Mouse (Mus musculus): ENCODE data around the gene Nufip1. TPM values are rescaled to one million over a fixed set of nuclear protein-coding genes. Genes with fewer than 3 reads are reported as not detected.

Nufip1 gene
- polyA plus RNA-seq, 1 experiment from 2014 or later, result 13.1 TPM

DNA sequence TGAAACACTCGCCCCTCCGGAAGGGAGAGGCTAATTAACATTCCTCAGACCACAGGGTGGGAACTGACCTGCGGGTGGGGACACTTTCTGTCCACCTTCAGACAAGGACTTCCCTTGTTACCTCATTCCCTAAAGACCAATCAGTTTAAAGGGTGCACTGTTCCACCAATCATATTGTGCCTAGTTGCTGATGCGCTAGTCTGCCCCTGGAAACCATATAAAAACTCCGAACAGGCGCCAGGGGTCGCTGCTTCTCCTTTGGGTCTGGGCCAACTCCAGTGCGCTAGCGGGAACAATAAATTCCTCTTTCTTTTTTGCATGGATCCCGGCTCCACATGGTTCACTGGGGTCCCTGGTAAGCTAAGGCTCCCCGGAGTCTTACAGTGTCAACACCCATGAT lies 29.2 kb upstream of the Nufip1 start:
- H3K27ac ChIP-seq (ENCODE audit: low read length), result no peak overlapping the region
- ATAC-seq (ENCODE audit: low read depth), result no peak
- no peaks in the 10 kb centered on the region for H3K9me3 ChIP-seq (ENCODE audit: control insufficient read depth, low read length)
- no peak overlapping the region for H3K9ac ChIP-seq (ENCODE audit: low read length)
- H3K4me2 ChIP-seq (ENCODE audit: low read depth, low read length), result no peak overlapping the region
- 57% methylated on average over 11 of the region's 11 CpGs for WGBS
- H3K36me3 ChIP-seq (ENCODE audit: control insufficient read depth, insufficient read depth, low read length), result no peaks in the 10 kb centered on the region
- no peak overlapping the region for H3K4me3 ChIP-seq (ENCODE audit: low read length)
- H3K27me3 ChIP-seq (ENCODE audit: control insufficient read depth, insufficient read depth, low read depth, low read length), result no peaks in the 10 kb centered on the region
- no peaks in the 10 kb centered on the region for H3K4me1 ChIP-seq (replicated peaks; ENCODE audit: control insufficient read depth, insufficient read depth, low read length)

DNA sequence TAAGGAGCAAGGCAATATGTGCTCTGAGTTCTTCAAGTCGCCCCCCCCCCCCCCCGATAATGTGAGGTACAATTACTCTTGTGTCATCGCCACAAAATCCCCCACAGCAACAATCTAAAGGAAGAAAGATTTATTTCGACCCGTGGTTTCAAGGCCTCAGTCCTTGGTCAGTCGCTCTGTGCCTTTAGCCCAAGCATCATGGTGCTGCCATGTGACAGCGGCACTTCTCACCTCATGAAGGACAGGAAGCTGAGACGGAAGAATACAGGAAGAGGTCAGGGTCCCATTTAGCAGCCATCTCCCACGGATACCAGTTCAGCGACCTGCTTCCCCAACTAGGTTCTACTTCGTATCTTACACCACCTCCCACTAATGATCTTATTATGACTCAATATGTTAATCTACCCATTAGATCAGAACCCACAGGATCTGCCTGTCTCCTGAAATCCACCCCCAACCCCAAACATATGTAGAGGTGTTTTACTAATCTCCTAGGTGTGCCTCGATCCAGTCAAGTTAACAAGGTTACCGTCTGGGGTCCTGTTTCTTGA lies 28.5 kb upstream of the Nufip1 start:
- H3K27me3 ChIP-seq (ENCODE audit: control insufficient read depth, insufficient read depth, low read depth, low read length), result no peaks in the 10 kb centered on the region
- H3K4me3 ChIP-seq (ENCODE audit: low read length), result no peak overlapping the region
- WGBS, result 73% methylated on average over 13 of the region's 13 CpGs
- no peaks in the 10 kb centered on the region for H3K9me3 ChIP-seq (ENCODE audit: control insufficient read depth, low read length)
- H3K9ac ChIP-seq (ENCODE audit: low read length), result no peak overlapping the region
- no peak overlapping the region for H3K4me2 ChIP-seq (ENCODE audit: low read depth, low read length)
- no peaks in the 10 kb centered on the region for H3K4me1 ChIP-seq (replicated peaks; ENCODE audit: control insufficient read depth, insufficient read depth, low read length)
- no peak for ATAC-seq (ENCODE audit: low read depth)
- H3K36me3 ChIP-seq (ENCODE audit: control insufficient read depth, insufficient read depth, low read length), result no peaks in the 10 kb centered on the region
- H3K27ac ChIP-seq (ENCODE audit: low read length), result no peak overlapping the region

DNA sequence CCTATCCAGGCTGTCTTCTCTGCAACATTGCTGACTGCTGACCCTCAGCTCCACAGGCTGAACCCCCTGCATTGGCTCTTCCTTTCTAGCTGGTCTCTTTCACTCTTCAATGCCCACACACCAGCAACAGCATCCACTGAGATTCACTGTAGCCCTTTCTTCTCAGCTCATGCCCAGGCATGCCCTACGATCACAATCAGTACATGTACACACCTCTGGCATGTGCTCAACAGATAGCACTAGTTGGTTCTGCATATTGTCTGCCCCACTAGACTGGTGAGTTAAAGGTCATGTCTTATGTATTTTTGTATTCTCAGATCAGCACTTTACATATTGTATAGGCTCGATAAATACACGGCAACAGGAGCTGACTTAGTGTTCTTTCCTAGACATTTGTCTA lies 26.5 kb upstream of the Nufip1 start:
- ATAC-seq (ENCODE audit: low read depth), result no peak
- no peak overlapping the region for H3K4me2 ChIP-seq (ENCODE audit: low read depth, low read length)
- no peaks in the 10 kb centered on the region for H3K27me3 ChIP-seq (ENCODE audit: control insufficient read depth, insufficient read depth, low read depth, low read length)
- H3K27ac ChIP-seq (ENCODE audit: low read length), result no peak overlapping the region
- no peaks in the 10 kb centered on the region for H3K9me3 ChIP-seq (ENCODE audit: control insufficient read depth, low read length)
- no peak overlapping the region for H3K9ac ChIP-seq (ENCODE audit: low read length)
- H3K4me3 ChIP-seq (ENCODE audit: low read length), result no peak overlapping the region
- H3K4me1 ChIP-seq (replicated peaks; ENCODE audit: control insufficient read depth, insufficient read depth, low read length), result no peaks in the 10 kb centered on the region
- no peaks in the 10 kb centered on the region for H3K36me3 ChIP-seq (ENCODE audit: control insufficient read depth, insufficient read depth, low read length)
- 67% methylated on average over 3 of the region's 3 CpGs for WGBS

DNA sequence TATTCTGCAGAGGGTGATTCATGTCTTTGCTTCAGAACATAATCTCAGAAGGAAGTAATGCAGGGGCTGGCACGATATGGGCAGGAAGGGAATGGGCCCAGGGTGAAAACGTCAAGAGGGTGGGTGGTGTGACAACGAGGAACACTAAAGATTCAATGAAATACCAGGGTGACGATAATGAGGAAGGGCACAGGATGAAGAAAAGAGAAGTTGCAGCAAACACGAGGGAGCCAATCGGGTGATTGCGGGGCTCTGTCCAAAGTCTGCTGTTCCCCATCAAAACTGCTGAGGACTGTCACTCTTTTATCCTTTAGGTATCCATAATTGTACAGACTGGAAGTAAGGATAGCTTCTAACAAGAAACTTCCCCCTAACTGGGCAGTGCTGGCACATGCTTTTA lies 13.4 kb upstream of the Nufip1 start:
- Histone ChIP-seq H3K4me1 (replicated peaks; ENCODE audit: control insufficient read depth, insufficient read depth, low read length) (no peaks in the 10 kb centered on the region), H3K27ac (ENCODE audit: low read length) (no peak overlapping the region), H3K4me3 (ENCODE audit: low read length) (no peak overlapping the region), H3K9me3 (ENCODE audit: control insufficient read depth, low read length) (no peaks in the 10 kb centered on the region), H3K27me3 (ENCODE audit: control insufficient read depth, insufficient read depth, low read depth, low read length) (no peaks in the 10 kb centered on the region), H3K9ac (ENCODE audit: low read length) (no peak overlapping the region), H3K4me2 (ENCODE audit: low read depth, low read length) (no peak overlapping the region), H3K36me3 (ENCODE audit: control insufficient read depth, insufficient read depth, low read length) (peaks cover 14% of the 10 kb centered on the region; the same call in 1 of the 2 replicates)
- 87% methylated on average over 7 of the region's 7 CpGs for WGBS
- ATAC-seq (ENCODE audit: low read depth), result no peak

DNA sequence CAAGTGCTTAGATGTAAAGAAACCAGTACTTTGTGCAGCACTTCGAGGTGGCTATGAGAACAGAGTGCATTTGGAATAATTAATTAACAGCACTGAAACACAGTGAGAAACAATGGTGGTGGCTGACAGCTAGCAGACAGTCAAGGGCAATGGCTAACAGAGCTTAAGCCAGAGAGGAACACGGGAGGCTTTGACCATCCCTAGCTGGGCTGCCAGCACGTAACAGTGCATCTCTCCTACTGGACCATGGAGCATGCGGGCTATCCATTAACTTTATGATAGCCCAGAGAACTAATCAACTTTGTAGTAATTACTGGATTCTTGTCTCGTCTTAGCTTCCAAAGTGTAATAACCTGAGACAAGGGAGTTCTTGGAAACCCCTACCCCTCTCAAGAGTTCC lies 12.9 kb upstream of the Nufip1 start:
- no peak for ATAC-seq (ENCODE audit: low read depth)
- Histone ChIP-seq H3K27ac (ENCODE audit: low read length) (no peak overlapping the region), H3K27me3 (ENCODE audit: control insufficient read depth, insufficient read depth, low read depth, low read length) (no peaks in the 10 kb centered on the region), H3K4me2 (ENCODE audit: low read depth, low read length) (no peak overlapping the region), H3K4me3 (ENCODE audit: low read length) (no peak overlapping the region), H3K9ac (ENCODE audit: low read length) (no peak overlapping the region), H3K9me3 (ENCODE audit: control insufficient read depth, low read length) (no peaks in the 10 kb centered on the region), H3K4me1 (replicated peaks; ENCODE audit: control insufficient read depth, insufficient read depth, low read length) (no peaks in the 10 kb centered on the region), H3K36me3 (ENCODE audit: control insufficient read depth, insufficient read depth, low read length) (peaks cover 14% of the 10 kb centered on the region; the same call in 1 of the 2 replicates)
- 88% methylated on average over 5 of the region's 5 CpGs for WGBS

DNA sequence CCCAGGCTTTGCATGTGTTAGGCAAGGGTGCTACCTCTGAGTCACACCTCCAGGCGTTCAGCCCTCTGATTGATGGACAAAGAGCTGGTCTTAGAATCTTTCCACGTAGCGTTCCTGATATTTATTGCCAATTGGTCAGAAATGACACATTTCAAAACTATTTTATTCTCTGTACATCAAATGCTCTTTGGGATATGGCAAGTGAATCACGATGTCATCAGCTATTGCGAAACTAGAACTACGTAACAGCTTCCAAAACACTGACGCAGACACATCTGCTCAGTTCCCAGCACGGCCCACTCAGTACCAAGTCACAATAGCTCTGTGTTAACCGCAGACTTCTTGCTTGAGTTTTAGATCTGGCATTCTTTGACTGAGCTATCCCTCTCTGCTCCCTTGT lies 11.1 kb upstream of the Nufip1 start:
- Histone ChIP-seq H3K27me3 (ENCODE audit: control insufficient read depth, insufficient read depth, low read depth, low read length) (no peaks in the 10 kb centered on the region), H3K9ac (ENCODE audit: low read length) (no peak overlapping the region), H3K9me3 (ENCODE audit: control insufficient read depth, low read length) (no peaks in the 10 kb centered on the region), H3K4me2 (ENCODE audit: low read depth, low read length) (no peak overlapping the region), H3K4me1 (replicated peaks; ENCODE audit: control insufficient read depth, insufficient read depth, low read length) (no peaks in the 10 kb centered on the region), H3K4me3 (ENCODE audit: low read length) (no peak overlapping the region), H3K36me3 (ENCODE audit: control insufficient read depth, insufficient read depth, low read length) (peaks cover 11% of the 10 kb centered on the region; the same call in 1 of the 2 replicates), H3K27ac (ENCODE audit: low read length) (no peak overlapping the region)
- 85% methylated on average over 9 of the region's 9 CpGs for WGBS
- no peak for ATAC-seq (ENCODE audit: low read depth)

DNA sequence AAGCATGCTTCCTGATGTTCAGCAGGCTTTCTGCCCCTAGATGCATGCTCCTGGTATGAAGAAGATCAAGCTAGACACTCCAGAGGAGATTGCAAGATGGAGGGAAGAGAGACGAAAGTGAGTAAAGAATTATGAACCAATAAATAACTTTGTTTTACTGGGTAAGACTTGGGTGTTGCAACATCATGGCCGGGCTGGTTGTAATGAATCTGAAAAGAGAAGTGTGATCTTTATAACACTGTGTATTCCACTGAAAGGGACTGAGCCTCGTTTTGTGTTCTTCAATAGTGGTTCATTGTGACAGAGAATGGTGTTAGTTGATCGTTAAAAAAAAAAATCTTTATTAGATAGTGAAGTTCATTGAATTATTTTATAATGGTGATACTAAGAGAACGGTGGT lies 5.1 kb downstream of the Nufip1 start:
- H3K4me3 ChIP-seq (ENCODE audit: low read length), result no peak overlapping the region
- no peak for ATAC-seq (ENCODE audit: low read depth)
- no peak overlapping the region for H3K27ac ChIP-seq (ENCODE audit: low read length)
- peaks cover 24% of the 10 kb centered on the region; the same call in 1 of the 2 replicates for H3K36me3 ChIP-seq (ENCODE audit: control insufficient read depth, insufficient read depth, low read length)
- no peaks in the 10 kb centered on the region for H3K9me3 ChIP-seq (ENCODE audit: control insufficient read depth, low read length)
- no peak overlapping the region for H3K9ac ChIP-seq (ENCODE audit: low read length)
- peaks cover 3% of the 10 kb centered on the region for H3K4me1 ChIP-seq (replicated peaks; ENCODE audit: control insufficient read depth, insufficient read depth, low read length)
- WGBS, result 84% methylated on average over 5 of the region's 5 CpGs
- no peaks in the 10 kb centered on the region for H3K27me3 ChIP-seq (ENCODE audit: control insufficient read depth, insufficient read depth, low read depth, low read length)
- no peak overlapping the region for H3K4me2 ChIP-seq (ENCODE audit: low read depth, low read length)

DNA sequence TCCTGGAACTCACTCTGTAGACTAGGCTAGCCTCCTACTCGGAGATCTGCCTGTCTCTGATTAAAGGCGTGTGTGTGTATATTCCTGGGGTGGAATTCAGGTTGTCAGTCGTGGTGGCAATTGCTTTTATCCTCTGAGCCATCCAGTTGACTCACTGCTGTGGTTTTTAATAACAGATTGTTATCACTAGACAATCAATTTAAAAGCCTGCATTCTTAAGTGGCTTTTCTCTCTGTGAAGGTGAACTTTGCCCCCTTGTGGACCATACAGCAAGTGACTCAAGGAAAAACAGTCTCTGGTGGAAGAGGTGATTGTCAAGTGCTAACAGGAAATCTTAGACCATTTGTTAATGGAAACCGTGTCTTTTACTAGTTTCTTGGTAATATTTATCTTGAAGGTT lies 8.3 kb downstream of the Nufip1 start:
- Histone ChIP-seq H3K27me3 (ENCODE audit: control insufficient read depth, insufficient read depth, low read depth, low read length) (no peaks in the 10 kb centered on the region), H3K36me3 (ENCODE audit: control insufficient read depth, insufficient read depth, low read length) (peaks cover 24% of the 10 kb centered on the region; the same call in 1 of the 2 replicates), H3K9me3 (ENCODE audit: control insufficient read depth, low read length) (no peaks in the 10 kb centered on the region), H3K4me1 (replicated peaks; ENCODE audit: control insufficient read depth, insufficient read depth, low read length) (peaks cover 5% of the 10 kb centered on the region; the same call in 1 of the 2 replicates), H3K4me2 (ENCODE audit: low read depth, low read length) (no peak overlapping the region), H3K9ac (ENCODE audit: low read length) (no peak overlapping the region), H3K4me3 (ENCODE audit: low read length) (no peak overlapping the region), H3K27ac (ENCODE audit: low read length) (no peak overlapping the region)
- no peak for ATAC-seq (ENCODE audit: low read depth)
- 52% methylated on average over 4 of the region's 4 CpGs for WGBS

DNA sequence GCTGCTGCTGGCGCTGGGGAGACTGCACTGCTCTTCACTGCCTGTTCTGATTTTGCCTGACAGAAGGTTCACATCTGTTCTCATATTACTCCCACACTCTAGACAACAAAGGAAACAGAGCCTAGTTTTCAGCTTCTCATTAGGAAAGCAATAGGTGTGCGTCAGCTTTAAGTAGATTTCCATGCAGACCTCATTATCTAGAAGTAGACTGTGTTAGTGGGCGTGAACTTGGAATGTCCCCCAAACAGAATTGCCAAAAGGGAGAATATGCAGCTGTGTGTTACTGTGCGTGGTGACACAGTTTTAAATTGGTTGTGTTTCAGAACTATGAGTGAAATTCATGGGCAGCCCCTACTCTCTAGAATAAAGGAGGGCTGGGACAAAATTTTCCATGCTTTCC lies 9.8 kb downstream of the Nufip1 start:
- peaks cover 5% of the 10 kb centered on the region; the same call in 1 of the 2 replicates for H3K4me1 ChIP-seq (replicated peaks; ENCODE audit: control insufficient read depth, insufficient read depth, low read length)
- H3K4me2 ChIP-seq (ENCODE audit: low read depth, low read length), result no peak overlapping the region
- no peaks in the 10 kb centered on the region for H3K27me3 ChIP-seq (ENCODE audit: control insufficient read depth, insufficient read depth, low read depth, low read length)
- no peak overlapping the region for H3K4me3 ChIP-seq (ENCODE audit: low read length)
- H3K27ac ChIP-seq (ENCODE audit: low read length), result no peak overlapping the region
- peak; percentile 10; the same call in 1 of the 2 replicates for ATAC-seq (ENCODE audit: low read depth)
- peaks cover 23% of the 10 kb centered on the region for H3K36me3 ChIP-seq (ENCODE audit: control insufficient read depth, insufficient read depth, low read length)
- no peak overlapping the region for H3K9ac ChIP-seq (ENCODE audit: low read length)
- no peaks in the 10 kb centered on the region for H3K9me3 ChIP-seq (ENCODE audit: control insufficient read depth, low read length)
- WGBS, result 77% methylated on average over 4 of the region's 4 CpGs
